Mouse (Mus musculus) cortical plate, adult 2 months (tissue): ENCODE measurements at regions not wholly inside any gene's neighbourhood (a gene's known extent, or its start where the extent isn't known, plus 50 kb on each side); places are given as distances from the start of the nearest gene placed in this dataset.

Experiments
- H3K27ac ChIP-seq: fragments of 200-500 bp; 2 replicates; pipeline ENCODE4 v1.5.1; 2012; ENCODE audit warnings: low read length, control low read depth, inconsistent platforms; ENCODE audit not compliant: insufficient read depth
- H3K4me1 ChIP-seq: fragments of 200-500 bp; 2 replicates; pipeline ENCODE4 v1.6.1; 2011; ENCODE audit warnings: low read length; ENCODE audit not compliant: control insufficient read depth, insufficient read depth
- H3K4me3 ChIP-seq: fragments of 200-500 bp; 2 replicates; pipeline ENCODE4 v1.5.1; 2011; ENCODE audit warnings: mild to moderate bottlenecking, low read length, control low read depth; ENCODE audit not compliant: insufficient read depth
- CTCF ChIP-seq: fragments of 200-500 bp; IDR thresholded peaks from 2 replicates; pipeline ENCODE4 v1.5.1; 2011; ENCODE audit warnings: mild to moderate bottlenecking, control low read depth, low read length; ENCODE audit not compliant: insufficient read depth; ENCODE audit errors: extremely low read depth
- POLR2A ChIP-seq: fragments of 200-500 bp; IDR thresholded peaks from 2 replicates; pipeline ENCODE4 v1.6.1; 2011; ENCODE audit warnings: mild to moderate bottlenecking, low read length, control low read depth; ENCODE audit not compliant: insufficient read depth; ENCODE audit errors: extremely low read depth

GRCm38 (mm10) chr4:96895223-96895622 lies 110.2 kb upstream of the Gm12695 start:
- Histone ChIP-seq H3K4me3 (no peak overlapping the region), H3K27ac (no peak overlapping the region), H3K4me1 (no peaks in the 10 kb centered on the region)
- TF ChIP-seq CTCF (no peak), POLR2A (no peak)

DNA sequence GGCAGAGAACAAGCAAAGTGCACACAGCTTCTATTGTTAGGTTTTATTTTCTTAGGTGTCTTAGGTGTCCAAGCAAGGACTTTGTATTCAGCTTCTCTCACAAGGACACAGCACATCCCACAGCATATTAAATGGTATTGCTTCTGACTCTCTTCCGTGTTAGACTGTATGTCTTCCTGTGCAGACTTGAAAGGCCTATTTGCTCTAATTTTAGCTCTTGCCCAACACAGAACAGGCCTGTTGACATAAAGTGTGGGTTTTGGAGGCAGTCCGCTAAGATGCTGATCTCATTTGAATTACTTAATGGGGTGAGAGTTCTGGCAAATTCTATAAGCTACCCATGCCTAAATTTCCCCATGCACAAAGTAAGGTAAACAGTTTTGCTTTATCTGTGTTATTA lies 96.1 kb upstream of the Gm12695 start:
- Histone ChIP-seq H3K4me1 (no peaks in the 10 kb centered on the region), H3K27ac (no peak overlapping the region), H3K4me3 (no peak overlapping the region)
- TF ChIP-seq POLR2A (no peak), CTCF (no peak)

GRCm38 (mm10) chr4:96878016-96878415 lies 93.0 kb upstream of the Gm12695 start:
- Histone ChIP-seq H3K4me3 (no peak overlapping the region), H3K4me1 (no peaks in the 10 kb centered on the region), H3K27ac (no peak overlapping the region)
- TF ChIP-seq CTCF: no peak
- no peak for TF ChIP-seq POLR2A

DNA sequence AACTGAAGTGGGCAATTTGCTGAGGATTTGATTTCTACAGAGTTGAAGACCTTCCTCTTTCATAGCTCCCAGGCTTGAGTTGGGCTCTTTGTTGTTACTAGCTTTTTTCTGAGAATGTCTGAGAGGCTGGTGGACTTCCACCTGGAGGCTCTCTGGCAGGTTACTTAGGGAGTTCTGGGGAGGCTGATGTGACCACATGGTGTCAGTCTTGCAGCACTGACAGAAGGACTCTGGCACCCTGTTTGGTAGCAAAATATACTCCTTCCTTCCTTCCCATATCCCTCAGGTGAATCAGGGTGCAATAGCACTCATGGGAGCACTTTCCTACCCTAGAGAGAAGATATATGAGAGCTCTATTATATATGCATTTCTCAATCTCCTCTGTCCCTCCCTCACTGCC lies 89.7 kb upstream of the Gm12695 start:
- Histone ChIP-seq H3K4me1 (no peaks in the 10 kb centered on the region), H3K4me3 (no peak overlapping the region), H3K27ac (no peak overlapping the region)
- TF ChIP-seq CTCF: peak; percentile 27; the same call in 1 of the 2 replicates
- TF ChIP-seq POLR2A: no peak

GRCm38 (mm10) chr4:96845170-96845569 lies 60.2 kb upstream of the Gm12695 start:
- H3K27ac ChIP-seq: no peak overlapping the region
- TF ChIP-seq CTCF (no peak), POLR2A (no peak)
- H3K4me1 ChIP-seq: no peaks in the 10 kb centered on the region
- H3K4me3 ChIP-seq: no peak overlapping the region
